Mouse (Mus musculus) limb, embryonic 14.5 days (tissue): Measurements from ENCODE around the gene Fads1. TPM values are rescaled to one million over a fixed set of nuclear protein-coding genes. Genes with fewer than 3 reads are reported as not detected.

Experiments used
- ATAC-seq: fragments of 200-750 bp; cut with Nextera tagmentation; 2 replicates; pipeline ENCODE4 v1.8.0; 2017; ENCODE audit warnings: low read depth, moderate number of reproducible peaks, moderate TSS enrichment; ENCODE audit not compliant: low FRiP score
- DNase-seq: peaks from one replicate; pipeline ENCODE4 v3.0.0-alpha.2; 2015; ENCODE audit warnings: low spot score
- H3K27ac ChIP-seq: fragments of 300-500 bp; sonication (generic); replicated peaks from 2 replicates; pipeline ENCODE4 v1.5.1; 2014; ENCODE audit warnings: low read depth, mild to moderate bottlenecking, low read length, moderate library complexity, mixed read lengths
- H3K27me3 ChIP-seq: fragments of 300-500 bp; sonication (generic); 2 replicates; pipeline ENCODE4 v1.6.1; 2014; ENCODE audit warnings: low read length, mixed read lengths; ENCODE audit not compliant: control insufficient read depth, insufficient read depth
- H3K36me3 ChIP-seq: fragments of 300-500 bp; sonication (generic); 2 replicates; pipeline ENCODE4 v1.6.1; 2014; ENCODE audit warnings: mild to moderate bottlenecking, low read length, moderate library complexity, mixed read lengths; ENCODE audit not compliant: control insufficient read depth, insufficient read depth
- H3K4me1 ChIP-seq: fragments of 300-500 bp; sonication (generic); 2 replicates; pipeline ENCODE4 v1.6.1; 2014; ENCODE audit warnings: antibody characterized with exemption, low read length, mixed read lengths; ENCODE audit not compliant: control insufficient read depth, insufficient read depth
- H3K4me2 ChIP-seq: fragments of 300-500 bp; sonication (generic); replicated peaks from 2 replicates; pipeline ENCODE4 v1.6.1; 2014; ENCODE audit warnings: low read depth, mild to moderate bottlenecking, low read length, moderate library complexity; ENCODE audit not compliant: severe bottlenecking
- H3K4me3 ChIP-seq: fragments of 300-500 bp; sonication (generic); replicated peaks from 2 replicates; pipeline ENCODE4 v1.5.1; 2014; ENCODE audit warnings: low read length
- H3K9ac ChIP-seq: fragments of 300-500 bp; sonication (generic); 2 replicates; pipeline ENCODE4 v1.6.1; 2014; ENCODE audit warnings: mild to moderate bottlenecking, low read depth, low read length, moderate library complexity; ENCODE audit not compliant: severe bottlenecking
- H3K9me3 ChIP-seq: fragments of 300-500 bp; sonication (generic); 2 replicates; pipeline ENCODE4 v1.6.1; 2016; ENCODE audit warnings: low read length; ENCODE audit not compliant: control insufficient read depth
- POLR2A ChIP-seq: fragments of 200-500 bp; IDR thresholded peaks from 2 replicates; pipeline ENCODE4 v1.8.0; 2012; ENCODE audit warnings: inconsistent platforms, mild to moderate bottlenecking, moderate library complexity, borderline replicate concordance; ENCODE audit not compliant: insufficient read depth, insufficient read length; ENCODE audit errors: extremely low read depth
- WGBS: fragments of 180-500 bp; shearing (Covaris S2); extraction: QIAGEN DNeasy Blood & Tissue Kit; methylation state at CpG from one replicate; pipeline ENCODE4 v1.1.7; 2014; 5-methylcytosine and 5-hydroxymethylcytosine counted together
- polyA plus RNA-seq, 2 experiments: library from polyadenylated mRNA; depleted of rRNA in 1 of 2; stranded (reverse) in 1 of 2; unstranded in 1 of 2; fragments of >200 nt; fragmentation: Nextera tagmentation in 1 of 2; extraction: Ambion mirVana in 1 of 2; gene quantifications; 2 replicates each; pipeline versions ENCODE4 v1.2.1 to v1.2.3; 2012 to 2014

Fads1 gene
- polyA plus RNA-seq, 2 experiments = 81.1 to 87.3 TPM

DNA sequence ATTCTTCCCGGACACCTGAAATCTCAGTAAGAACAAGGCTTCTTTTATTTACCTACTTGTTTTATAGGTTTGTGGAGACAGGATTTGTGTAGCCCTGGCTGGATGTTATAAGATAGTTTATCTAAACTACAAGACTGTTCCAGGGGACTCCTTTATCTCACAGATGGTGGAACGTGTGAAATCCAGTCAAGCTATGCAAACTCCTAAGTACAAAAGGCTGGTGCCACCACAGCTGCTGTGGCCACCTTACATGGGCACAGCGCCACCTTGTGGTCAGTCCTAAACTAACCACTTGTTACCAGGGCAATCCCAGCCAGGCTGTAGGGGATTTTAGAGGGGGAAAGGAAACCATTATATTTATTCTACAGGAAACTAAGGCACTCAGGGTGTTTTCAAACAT lies 16.0 kb downstream of the Fads1 start:
- 29% methylated on average over 3 of the region's 3 CpGs for WGBS

GRCm38 (mm10) chr19:10203146-10203847 lies 20.6 kb downstream of the Fads1 start:
- no peak for DNase-seq
- ATAC-seq = peak; percentile 41; the same call in 1 of the 2 replicates
- H3K27ac ChIP-seq = peak overlapping the region; percentile 48
- H3K27me3 ChIP-seq = no peaks in the 10 kb centered on the region
- H3K4me3 ChIP-seq = peak overlapping the region; percentile 90
- WGBS = 1% methylated on average over 23 of the region's 23 CpGs
- no peaks in the 10 kb centered on the region for H3K9me3 ChIP-seq
- peak overlapping the region; percentile 77 for H3K9ac ChIP-seq
- H3K4me2 ChIP-seq = peak overlapping the region; percentile 88
- H3K36me3 ChIP-seq = peaks cover 48% of the 10 kb centered on the region
- 0 out of 2 replicates have a peak, but pooled peaks have one; percentile 38 for TF ChIP-seq POLR2A
- peaks cover 8% of the 10 kb centered on the region for H3K4me1 ChIP-seq

More for the DNA sequence above, 16.0 kb downstream of the Fads1 start:
- Histone ChIP-seq H3K27me3 (no peaks in the 10 kb centered on the region), H3K4me2 (no peak overlapping the region), H3K4me1 (peaks cover 8% of the 10 kb centered on the region), H3K9me3 (no peaks in the 10 kb centered on the region), H3K9ac (no peak overlapping the region), H3K4me3 (no peak overlapping the region), H3K36me3 (peaks cover 55% of the 10 kb centered on the region), H3K27ac (no peak overlapping the region)
- no peak for TF ChIP-seq POLR2A
- peak; percentile 87 for DNase-seq
- ATAC-seq = peak; percentile 56; the same call in 1 of the 2 replicates

DNA sequence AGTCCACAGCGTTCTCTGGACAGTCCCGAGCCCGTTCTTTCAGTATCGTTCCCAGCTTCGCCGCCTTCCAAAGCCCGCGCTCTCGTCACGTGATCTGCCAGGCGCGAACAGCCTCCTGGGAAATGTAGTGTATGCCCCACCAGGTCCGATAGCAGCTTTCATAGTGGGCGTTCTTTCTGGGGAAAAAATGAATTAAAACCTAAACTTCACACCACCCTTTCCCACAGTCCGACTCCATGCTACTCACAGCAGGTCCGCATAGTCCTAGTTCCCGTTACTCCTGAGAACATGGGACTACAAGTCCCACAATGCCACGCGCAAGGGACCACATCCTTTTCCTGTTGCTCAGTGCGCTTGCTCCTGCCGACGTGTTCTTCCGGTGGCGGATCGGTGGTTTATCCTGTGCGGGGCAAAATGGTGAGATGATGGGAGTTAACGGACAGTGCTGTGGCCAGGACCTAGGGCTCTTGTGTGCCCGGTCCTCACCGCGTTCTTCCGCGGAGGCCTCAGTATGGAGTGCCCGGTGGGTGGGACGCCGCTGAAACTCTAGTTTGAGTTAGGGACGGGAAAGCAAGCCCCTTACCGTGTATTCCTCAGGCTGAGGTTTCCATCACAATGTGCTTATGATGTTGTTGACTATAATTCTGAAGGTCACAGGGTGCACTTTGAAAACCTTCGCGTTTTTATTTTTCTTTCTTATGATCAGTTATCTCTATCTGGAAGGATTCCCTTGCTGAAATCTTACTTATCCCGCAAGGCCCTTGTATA lies 21.3 kb downstream of the Fads1 start, which contains the start of the genes Tmem258 and Fen1:
Tmem258 (plus strand) TSS at position 167 of the 768 bp plus-strand sequence.
Fen1 (minus strand) TSS at position 322 of the 768 bp plus-strand sequence.
- WGBS = under 1% methylated on average over 39 of the region's 40 CpGs

GRCm38 (mm10) chr19:10204616-10205001 lies 21.9 kb downstream of the Fads1 start:
- H3K27me3 ChIP-seq = no peaks in the 10 kb centered on the region
- no peaks in the 10 kb centered on the region for H3K9me3 ChIP-seq
- H3K27ac ChIP-seq = peak overlapping the region; percentile 48
- H3K4me3 ChIP-seq = peak overlapping the region; percentile 90
- TF ChIP-seq POLR2A = no peak
- H3K4me1 ChIP-seq = peaks cover 8% of the 10 kb centered on the region
- DNase-seq (no peak), ATAC-seq (peak; percentile 32; the same call in 1 of the 2 replicates)
- peaks cover 54% of the 10 kb centered on the region for H3K36me3 ChIP-seq
- WGBS = 2% methylated on average over 5 of the region's 5 CpGs
- H3K4me2 ChIP-seq = peak overlapping the region; percentile 88
- peak overlapping the region; percentile 77 for H3K9ac ChIP-seq

More for the DNA sequence above, 21.3 kb downstream of the Fads1 start, which contains the start of the genes Tmem258 and Fen1:
- Histone ChIP-seq H3K4me1 (peaks cover 8% of the 10 kb centered on the region), H3K27ac (peak within 1 kb of the TSS; percentile 48), H3K4me3 (peak within 1 kb of the TSS; percentile 90), H3K4me2 (peak within 1 kb of the TSS; percentile 88), H3K9me3 (no peaks in the 10 kb centered on the region), H3K9ac (peak within 1 kb of the TSS; percentile 77), H3K27me3 (no peaks in the 10 kb centered on the region), H3K36me3 (peaks cover 54% of the 10 kb centered on the region)
- ATAC-seq = peak; percentile 92
- no peak; the same call in 1 of the 2 replicates for TF ChIP-seq POLR2A
- peak; percentile 89 for DNase-seq

DNA sequence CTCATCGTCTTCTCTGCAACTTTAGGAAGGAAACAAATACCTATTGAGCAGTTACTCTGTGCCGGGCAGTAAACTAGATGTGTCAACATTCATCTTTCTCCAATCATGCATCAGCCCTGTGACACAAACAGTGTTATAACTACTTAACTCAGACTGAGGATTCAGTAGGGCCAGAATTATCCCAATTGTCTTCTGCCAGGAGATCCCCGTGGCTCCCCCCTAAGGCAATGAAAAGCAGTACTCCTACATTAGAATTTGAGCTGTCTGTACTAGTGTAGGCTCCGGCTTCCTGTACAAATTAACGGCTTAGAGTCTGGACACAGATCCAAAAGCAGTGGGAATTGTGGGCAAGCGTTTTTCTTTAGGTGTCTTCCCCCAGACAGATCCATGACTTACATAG lies 22.4 kb downstream of the Fads1 start:
- no peak overlapping the region for H3K27ac ChIP-seq
- H3K4me1 ChIP-seq = peaks cover 8% of the 10 kb centered on the region

More for the DNA sequence above, 22.4 kb downstream of the Fads1 start:
- Histone ChIP-seq H3K9ac (no peak overlapping the region), H3K4me2 (peak overlapping the region; percentile 88), H3K4me3 (peak overlapping the region; percentile 90), H3K9me3 (no peaks in the 10 kb centered on the region), H3K36me3 (peaks cover 54% of the 10 kb centered on the region), H3K27me3 (no peaks in the 10 kb centered on the region)
- no peak for DNase-seq
- TF ChIP-seq POLR2A = no peak
- ATAC-seq = no peak
- WGBS = 75% methylated on average over 6 of the region's 6 CpGs
